Mouse (Mus musculus) heart, postnatal 14 days (tissue): ENCODE measurements at regions not wholly inside any gene's neighbourhood (a gene's known extent, or its start where the extent isn't known, plus 50 kb on each side); places are given as distances from the start of the nearest gene placed in this dataset.
"Not testable (repeated sequence)": the region's sequence is repeated elsewhere in the genome, so short reads cannot be mapped to it uniquely, and the experiment has no call there.

ENCODE experiments used
- DNase-seq, 2 experiments: peaks; one replicate each; pipeline ENCODE4 v3.0.0; 2021 to 2022
- intact Hi-C: fragments of 180-260 bp; cut with DNase I; formaldehyde crosslinking; loops from one replicate; pipeline ENCODE4 v1.15.1; 2025

GRCm38 (mm10) chr1:94969543-94969942, 343.9 kb upstream of the Fam174a start:
- DNase-seq, result no peak
- intact Hi-C loops, result no loop called here

GRCm38 (mm10) chr1:94970103-94970759, 343.2 kb upstream of the Fam174a start:
- intact Hi-C loops, result no loop called here
- no peak for DNase-seq

- intact Hi-C loops, result no loop called here
- no peak for DNase-seq
Measured at GRCm38 (mm10) chr1:94993338-94993737, 320.1 kb upstream of the Fam174a start.

GRCm38 (mm10) chr1:95003900-95004299, 309.5 kb upstream of the Fam174a start:
- intact Hi-C loops, result no loop called here
- DNase-seq, result no peak

- DNase-seq, result no peak
- intact Hi-C loops, result no loop called here
Measured at GRCm38 (mm10) chr1:95030579-95030978, 282.8 kb upstream of the Fam174a start.

GRCm38 (mm10) chr1:95033661-95034414, 279.6 kb upstream of the Fam174a start:
- intact Hi-C loops, DNase-seq: not testable (repeated sequence)

GRCm38 (mm10) chr1:95038411-95038810, 275.0 kb upstream of the Fam174a start:
- intact Hi-C loops, result no loop called here
- DNase-seq, result no peak

- no peak for DNase-seq
- intact Hi-C loops, result no loop called here
Measured at GRCm38 (mm10) chr1:95040332-95040731, 273.1 kb upstream of the Fam174a start.

GRCm38 (mm10) chr1:95043355-95043754, 270.1 kb upstream of the Fam174a start:
- intact Hi-C loops, result no loop called here
- DNase-seq, result no peak

- intact Hi-C loops, result no loop called here
- DNase-seq, result no peak
Measured at GRCm38 (mm10) chr1:95064330-95065193, 248.9 kb upstream of the Fam174a start.

GRCm38 (mm10) chr1:95065620-95066019, 247.8 kb upstream of the Fam174a start:
- DNase-seq, result no peak
- intact Hi-C loops, result no loop called here

- no peak for DNase-seq
- intact Hi-C loops, result no loop called here
Measured at GRCm38 (mm10) chr1:95066040-95066439, 247.4 kb upstream of the Fam174a start.

GRCm38 (mm10) chr1:95075151-95075550, 238.3 kb upstream of the Fam174a start:
- DNase-seq, result no peak
- intact Hi-C loops, result no loop called here

GRCm38 (mm10) chr1:95109966-95110365, 203.5 kb upstream of the Fam174a start:
- intact Hi-C loops, result no loop called here
- no peak for DNase-seq

- no peak for DNase-seq
- intact Hi-C loops, result no loop called here
Measured at GRCm38 (mm10) chr1:95113493-95113892, 199.9 kb upstream of the Fam174a start.

- intact Hi-C loops, result no loop called here
- DNase-seq, result no peak
Measured at GRCm38 (mm10) chr1:95147531-95147930, 165.9 kb upstream of the Fam174a start.

- intact Hi-C loops, result no loop called here
- no peak for DNase-seq
Measured at GRCm38 (mm10) chr1:95174013-95174582, 139.3 kb upstream of the Fam174a start.

GRCm38 (mm10) chr1:95218912-95219311, 94.5 kb upstream of the Fam174a start:
- DNase-seq, result peak in 1 of 2 experiments; percentile 3
- intact Hi-C loops, result no loop called here

GRCm38 (mm10) chr1:95223289-95223688, 90.1 kb upstream of the Fam174a start:
- intact Hi-C loops, result no loop called here
- no peak for DNase-seq

GRCm38 (mm10) chr1:95241671-95242150, 71.7 kb upstream of the Fam174a start:
- intact Hi-C loops, result no loop called here
- no peak for DNase-seq
